Mouse (Mus musculus) limb, embryonic 15.5 days (tissue): Measurements from ENCODE around the gene Bnipl. TPM values are rescaled to one million over a fixed set of nuclear protein-coding genes. Genes with fewer than 3 reads are reported as not detected.

ENCODE experiments used
- ATAC-seq: fragments of 200-750 bp; cut with Nextera tagmentation; 2 replicates; pipeline ENCODE4 v1.8.0; 2017; ENCODE audit warnings: low read depth, moderate TSS enrichment; ENCODE audit not compliant: insufficient number of reproducible peaks, low FRiP score, low TSS enrichment
- H3K27ac ChIP-seq: fragments of 300-500 bp; sonication (generic); 2 replicates; pipeline ENCODE4 v1.5.1; 2015; ENCODE audit warnings: moderate library complexity, mild to moderate bottlenecking, inconsistent platforms
- H3K27me3 ChIP-seq: fragments of 300-500 bp; sonication (generic); 2 replicates; pipeline ENCODE4 v1.6.1; 2015; ENCODE audit warnings: inconsistent platforms
- H3K36me3 ChIP-seq: fragments of 300-500 bp; sonication (generic); 2 replicates; pipeline ENCODE4 v1.6.1; 2015; ENCODE audit warnings: inconsistent platforms
- H3K4me1 ChIP-seq: fragments of 300-500 bp; sonication (generic); 2 replicates; pipeline ENCODE4 v1.6.1; 2015; ENCODE audit warnings: inconsistent platforms
- H3K4me2 ChIP-seq: fragments of 300-500 bp; sonication (generic); 2 replicates; pipeline ENCODE4 v1.6.1; 2015; ENCODE audit warnings: mild to moderate bottlenecking, inconsistent platforms
- H3K4me3 ChIP-seq: fragments of 300-500 bp; sonication (generic); 2 replicates; pipeline ENCODE4 v1.5.1; 2015; ENCODE audit warnings: mild to moderate bottlenecking, inconsistent platforms
- H3K9ac ChIP-seq: fragments of 300-500 bp; sonication (generic); 2 replicates; pipeline ENCODE4 v1.6.1; 2015; ENCODE audit warnings: inconsistent platforms
- H3K9me3 ChIP-seq: fragments of 300-500 bp; sonication (generic); 2 replicates; pipeline ENCODE4 v1.6.1; 2016; ENCODE audit warnings: inconsistent platforms
- WGBS: fragments of 180-500 bp; shearing (Covaris S2); methylation state at CpG from one replicate; pipeline ENCODE4 v1.1.7; 2015; 5-methylcytosine and 5-hydroxymethylcytosine counted together
- polyA plus RNA-seq: library from polyadenylated mRNA; unstranded; fragments of >200 nt; fragmentation: Nextera tagmentation; extraction: Ambion mirVana; gene quantifications from 2 replicates; pipeline ENCODE4 v1.2.1, GENCODE M21; 2015

Gene Bnipl
- polyA plus RNA-seq, 1 experiment from 2014 or later: 17.2 TPM

DNA sequence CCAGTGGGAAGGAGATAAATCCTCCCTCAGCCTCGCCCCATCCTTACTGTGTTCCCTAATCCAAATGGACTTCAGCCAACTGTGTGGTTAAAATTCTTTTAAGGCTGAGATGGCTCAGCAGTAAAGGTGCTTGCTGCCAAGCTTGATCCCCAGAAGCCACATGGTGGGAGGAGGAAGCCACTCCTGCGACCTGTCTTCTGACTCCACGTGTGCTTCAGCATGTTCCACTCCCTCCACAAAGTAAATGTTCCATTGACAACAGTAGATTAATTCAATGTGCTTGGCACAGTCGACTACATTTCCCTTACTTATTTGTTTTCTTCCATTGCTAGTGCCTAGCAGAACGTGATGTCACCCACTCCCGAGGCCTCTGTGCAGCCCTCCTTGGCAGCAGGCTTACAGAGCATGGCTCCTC is 56.3 kb downstream of the Bnipl start:
- Histone ChIP-seq H3K27me3 (no peaks in the 10 kb centered on the region), H3K27ac (peak overlapping the region; percentile 47), H3K4me1 (0 out of 2 replicates have a peak, but pooled peaks cover 5% of the 10 kb centered on the region), H3K9me3 (no peaks in the 10 kb centered on the region), H3K4me2 (no peak overlapping the region), H3K4me3 (no peak overlapping the region), H3K36me3 (peaks cover 73% of the 10 kb centered on the region), H3K9ac (no peak overlapping the region)
- ATAC-seq: peak; percentile 67
- WGBS: 63% methylated on average over 6 of the region's 6 CpGs

Other genes starting within 250 kb of the Bnipl start
- 16.8 and 20.2 TPM in 2 replicates for gene Zfp687, start 235.7 kb downstream of the Bnipl start, polyA plus RNA-seq
- gene Psmd4, start 208.6 kb downstream of the Bnipl start, polyA plus RNA-seq: 253 and 271 TPM in 2 replicates
- gene Pip5k1a, start 144.3 kb downstream of the Bnipl start, polyA plus RNA-seq: 19.4 and 22.0 TPM in 2 replicates
- gene Vps72, start 140.2 kb downstream of the Bnipl start, polyA plus RNA-seq: 139 and 141 TPM in 2 replicates
- gene Tmod4, start 126.7 kb downstream of the Bnipl start, polyA plus RNA-seq: 4.2 and 12.9 TPM in 2 replicates
- 61.2 and 67.2 TPM in 2 replicates for gene Scnm1, start 117.2 kb downstream of the Bnipl start, polyA plus RNA-seq
- gene Lysmd1, start 117.1 kb downstream of the Bnipl start, polyA plus RNA-seq: 17.9 and 18.5 TPM in 2 replicates
- 6.1 and 7.1 TPM in 2 replicates for gene Tnfaip8l2, start 108.8 kb downstream of the Bnipl start, polyA plus RNA-seq
- 9.3 and 11.2 TPM in 2 replicates for gene Sema6c, start 90.7 kb downstream of the Bnipl start, polyA plus RNA-seq
- 8.6 and 10.4 TPM in 2 replicates for gene Gabpb2, start 33.3 kb downstream of the Bnipl start, polyA plus RNA-seq
- 114 TPM in 2 replicates for gene Cdc42se1, start 22.5 kb downstream of the Bnipl start, polyA plus RNA-seq
- 11.5 and 15.5 TPM in 2 replicates for gene Mllt11, start 19.0 kb downstream of the Bnipl start, polyA plus RNA-seq
- gene Gm128, start 9.6 kb downstream of the Bnipl start, polyA plus RNA-seq: 0.53 and 0.76 TPM in 2 replicates
- 49.8 and 53.1 TPM in 2 replicates for gene Mindy1, start 30.2 kb upstream of the Bnipl start, polyA plus RNA-seq
- gene Prune1, start 30.9 kb upstream of the Bnipl start, polyA plus RNA-seq: 22.7 and 31.6 TPM in 2 replicates
- gene Anxa9, start 56.0 kb upstream of the Bnipl start, polyA plus RNA-seq: 12.5 and 15.1 TPM in 2 replicates
- gene Cers2, start 63.6 kb upstream of the Bnipl start, polyA plus RNA-seq: 154 and 157 TPM in 2 replicates
- gene Setdb1, start 106.0 kb upstream of the Bnipl start, polyA plus RNA-seq: 35.9 and 36.9 TPM in 2 replicates
- gene 4930558C23Rik, start 151.6 kb upstream of the Bnipl start, polyA plus RNA-seq: not detected in 2 replicates
- gene Arnt, start 183.2 kb upstream of the Bnipl start, polyA plus RNA-seq: 49.5 and 52.3 TPM in 2 replicates
- gene Ctsk, start 248.1 kb upstream of the Bnipl start, polyA plus RNA-seq: 97.6 and 148 TPM in 2 replicates